Mouse (Mus musculus) inflammation-experienced regulatory T-cells, adult 16 weeks (primary cell): ENCODE data around the gene Phf19. TPM values are rescaled to one million over a fixed set of nuclear protein-coding genes. Genes with fewer than 3 reads are reported as not detected.

ENCODE experiments used
- polyA plus RNA-seq: library from polyadenylated mRNA; unstranded; fragments of 100-300 nt; shearing (Covaris generic); gene quantifications from one replicate; pipeline ENCODE4 v1.2.1, GENCODE M21; 2017

Phf19 gene
- 1.2 TPM for polyA plus RNA-seq

DNA sequence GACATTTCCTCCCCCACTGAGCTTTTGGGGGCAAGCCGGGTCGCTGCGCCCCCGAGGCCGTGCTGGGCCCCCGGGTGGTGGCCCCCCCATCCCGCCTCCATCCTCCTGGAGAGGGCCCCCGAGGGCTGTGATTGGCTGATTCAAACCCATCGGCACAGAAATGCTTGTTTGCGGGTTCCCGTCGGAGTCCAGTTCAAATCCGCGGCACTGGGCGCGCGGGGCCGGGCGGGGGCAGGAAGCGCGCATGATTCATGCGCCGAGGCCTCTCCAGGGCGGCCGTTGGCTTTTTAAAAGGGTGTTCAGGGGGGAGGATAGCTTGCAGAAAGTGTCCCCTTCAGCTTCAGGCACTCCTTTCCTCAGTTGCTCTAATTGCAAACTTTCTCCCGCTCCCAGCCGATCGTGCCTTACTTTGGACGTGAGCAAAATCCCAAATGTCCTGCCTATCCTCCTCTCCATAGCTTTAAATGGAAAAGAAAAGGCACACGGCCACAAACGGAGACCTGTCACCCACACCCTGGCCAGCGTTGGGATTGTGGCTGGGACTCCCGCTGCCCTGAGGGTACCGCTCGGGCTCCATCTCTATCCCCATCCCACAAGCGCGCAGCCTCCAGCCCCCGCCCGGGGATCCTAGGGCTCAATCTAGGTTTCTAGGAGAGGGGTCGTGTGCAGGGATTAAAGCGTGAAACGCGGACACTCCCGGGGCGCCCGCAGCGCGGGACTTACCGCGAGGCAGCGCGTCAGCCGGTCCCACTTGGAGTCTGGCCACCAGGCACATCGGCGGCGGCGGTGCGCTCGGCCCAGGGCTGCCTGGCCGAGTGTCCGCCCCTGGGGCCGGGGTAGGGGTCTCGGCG lies at the start of gene Phf19:
TSS of gene Phf19 (minus strand) at position 809 of the 851 bp plus-strand sequence.

DNA sequence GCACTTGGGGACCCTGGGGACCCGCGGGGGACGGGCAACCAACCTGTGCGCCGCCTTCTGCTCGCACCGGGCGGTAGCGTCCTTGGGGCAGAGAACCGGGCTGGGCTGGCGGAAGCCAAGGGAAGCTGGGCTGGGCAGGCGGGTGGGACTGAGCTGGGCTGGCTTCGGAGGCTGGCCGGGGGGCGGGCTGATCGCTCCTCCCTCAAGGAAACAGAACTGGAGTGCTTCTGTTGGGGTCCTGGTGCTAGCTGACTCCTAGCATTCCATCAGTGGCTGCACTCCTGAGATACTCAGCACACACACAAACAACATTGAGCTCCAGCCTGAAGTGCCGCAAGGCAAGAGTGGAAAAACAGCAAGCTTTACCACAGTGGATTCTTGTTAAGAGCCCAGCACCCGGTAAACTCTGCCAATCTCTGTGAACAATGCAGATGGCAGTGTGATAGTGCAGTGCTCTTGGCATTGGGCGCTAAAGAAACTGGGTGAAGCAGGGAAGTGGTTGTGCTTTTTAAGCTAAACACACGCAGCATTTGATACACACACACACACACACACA lies 47.7 kb upstream of the Phf19 start, which contains the start of gene Traf1:
TSS of gene Traf1 (minus strand) at position 292 of the 556 bp plus-strand sequence.

DNA sequence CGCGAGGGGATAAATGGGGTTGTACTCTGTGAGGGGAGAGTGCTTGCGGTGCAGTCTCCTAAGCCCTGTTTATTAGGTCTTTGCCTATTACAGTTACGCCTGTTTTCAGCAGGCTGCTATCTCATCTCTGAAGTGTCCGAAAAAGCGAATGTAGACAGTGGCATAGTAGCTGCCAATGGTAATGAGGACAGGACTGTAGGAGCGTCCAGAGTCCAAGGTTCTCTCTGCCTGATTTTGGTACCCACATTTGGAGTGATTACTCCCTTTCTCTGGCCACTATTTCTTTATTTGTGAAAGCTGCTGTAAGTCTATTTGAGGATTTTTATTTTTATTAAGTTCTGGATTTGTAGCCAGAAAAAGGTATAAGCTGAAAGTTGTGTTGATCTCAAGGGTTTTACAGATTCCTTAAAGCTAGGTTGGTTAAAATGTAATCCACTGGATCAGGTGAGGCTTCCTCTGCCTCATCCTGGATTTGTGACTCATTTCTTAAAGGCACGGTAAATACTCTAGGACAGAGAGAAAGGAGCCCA lies 38.9 kb downstream of the Phf19 start, which contains the start of gene Psmd5:
TSS of gene Psmd5 (minus strand) at position 153 of the 530 bp plus-strand sequence.

DNA sequence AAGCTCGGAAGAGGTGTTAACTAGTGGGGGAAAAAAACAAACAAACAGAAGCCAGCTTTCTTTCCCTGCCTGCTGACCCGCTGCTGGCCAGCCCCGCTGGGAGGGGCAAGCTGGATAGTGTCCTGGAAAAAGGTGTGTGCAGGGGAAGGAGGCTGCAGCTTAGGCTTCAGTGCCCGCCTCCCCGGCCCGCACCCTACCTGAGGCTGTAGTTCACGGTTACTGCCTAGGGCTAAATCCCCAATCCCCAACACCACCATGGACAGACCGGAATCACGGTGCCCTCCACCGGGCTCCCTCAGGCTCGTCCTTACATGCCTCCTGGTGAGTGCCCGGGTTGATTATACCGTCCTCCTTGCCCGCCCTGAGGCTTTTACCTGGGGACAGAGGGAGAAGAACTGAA lies 39.6 kb downstream of the Phf19 start, which contains the start of gene Cutal:
TSS of gene Cutal (plus strand) at position 126 of the 400 bp plus-strand sequence.

Other genes starting within 250 kb of the Phf19 start
- gene Gapvd1, start 158.8 kb downstream of the Phf19 start, polyA plus RNA-seq, result 133 TPM
- gene Hspa5, start 142.1 kb downstream of the Phf19 start, polyA plus RNA-seq, result 634 TPM
- gene Rabepk, start 114.1 kb downstream of the Phf19 start, polyA plus RNA-seq, result 52.3 TPM
- gene Fbxw2, start 87.7 kb downstream of the Phf19 start, polyA plus RNA-seq, result 102 TPM
- gene Gm34653, start 81.0 kb downstream of the Phf19 start, polyA plus RNA-seq, result not detected
- gene Cutal, start 39.6 kb downstream of the Phf19 start, polyA plus RNA-seq, result not detected
- 105 TPM for gene Psmd5, start 39.1 kb downstream of the Phf19 start, polyA plus RNA-seq
- 566 TPM for gene Traf1, start 47.7 kb upstream of the Phf19 start, polyA plus RNA-seq
- 0.45 TPM for gene Hc, start 147.4 kb upstream of the Phf19 start, polyA plus RNA-seq
- 2.0 TPM for gene AI182371, start 187.5 kb upstream of the Phf19 start, polyA plus RNA-seq
- gene Cntrl, start 195.5 kb upstream of the Phf19 start, polyA plus RNA-seq, result 134 TPM